Mouse (Mus musculus): Measurements from ENCODE around the gene Hdhd5.

The Hdhd5 gene

GRCm38 (mm10) chr6:120531020-120531965 is at the start of gene Hdhd5:
TSS of gene Hdhd5 (minus strand) at chr6:120531319.
- in situ Hi-C loops (cut with MboI; ENCODE audit: low pct_unique_long_range_greater_than_20kb in 1 of 2, low sequenced_read_pairs in 2 of 2, unreplicated experiment in 1 of 2): no loop called here

GRCm38 (mm10) chr6:120580713-120581015 is 49.5 kb upstream of the Hdhd5 start:
- in situ Hi-C loops (cut with MboI; ENCODE audit: low pct_unique_long_range_greater_than_20kb in 1 of 2, low sequenced_read_pairs in 2 of 2, unreplicated experiment in 1 of 2): no loop called here

- in situ Hi-C loops (cut with MboI; ENCODE audit: low pct_unique_long_range_greater_than_20kb in 1 of 2, low sequenced_read_pairs in 2 of 2, unreplicated experiment in 1 of 2): no loop called here
These were observed 49.0 kb upstream of the Hdhd5 start for GRCm38 (mm10) chr6:120579831-120580712.

DNA sequence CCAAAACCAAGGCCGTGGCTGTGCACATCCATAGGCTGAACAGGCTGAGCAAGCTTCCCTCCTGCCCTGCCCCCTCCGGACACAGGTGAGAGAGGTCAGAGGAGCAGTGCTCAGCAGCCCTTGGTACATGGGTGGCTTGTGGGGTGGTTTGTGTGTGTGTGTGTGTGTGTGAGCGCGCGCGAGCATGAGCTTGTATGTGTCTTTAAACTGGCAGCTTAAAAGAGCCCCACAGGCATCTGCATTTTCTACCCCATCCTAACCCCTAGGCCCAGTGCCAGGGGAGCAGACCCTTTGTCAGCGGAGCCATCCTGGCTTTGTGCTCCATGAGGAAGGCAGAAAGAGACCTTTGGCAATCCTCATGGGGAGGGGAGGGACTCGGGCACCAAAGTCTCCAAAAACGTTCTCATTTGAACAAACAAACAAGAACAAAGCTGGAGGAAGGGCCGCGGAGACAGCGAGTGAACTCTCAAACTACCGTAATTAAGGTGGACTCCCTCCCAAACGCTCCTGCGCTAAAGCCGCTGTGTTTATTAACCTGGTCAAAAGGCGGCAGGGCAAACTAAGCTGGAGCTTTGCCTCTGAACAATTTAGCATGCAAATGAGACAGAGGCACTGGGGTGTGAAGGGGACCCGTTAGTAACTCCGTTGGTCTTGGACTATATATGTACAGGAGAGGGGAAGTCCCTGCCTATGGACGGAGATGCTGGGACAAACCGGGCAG is 48.2 kb upstream of the Hdhd5 start:
- in situ Hi-C loops (cut with MboI; ENCODE audit: low pct_unique_long_range_greater_than_20kb in 1 of 2, low sequenced_read_pairs in 2 of 2, unreplicated experiment in 1 of 2): no loop called here

DNA sequence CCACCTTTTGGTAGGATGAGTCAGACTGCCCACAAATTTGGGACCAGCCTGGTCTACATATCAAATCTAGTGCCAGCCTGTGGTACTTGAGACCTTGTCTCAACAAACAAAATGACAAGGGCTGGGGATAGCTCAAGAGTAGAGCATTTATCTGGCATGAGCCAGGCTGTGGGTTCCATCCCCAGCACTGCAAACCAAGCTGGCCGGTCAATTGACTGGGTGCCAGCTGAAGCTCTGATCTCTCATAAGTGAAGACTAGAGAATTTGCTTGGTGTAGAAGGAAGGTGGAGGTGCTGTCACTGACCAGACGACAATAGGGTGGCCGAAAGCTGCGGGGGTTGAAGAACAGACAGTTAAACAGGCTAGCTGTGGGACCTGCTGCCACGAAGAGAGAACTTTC is 47.4 kb upstream of the Hdhd5 start:
- in situ Hi-C loops (cut with MboI; ENCODE audit: low pct_unique_long_range_greater_than_20kb in 1 of 2, low sequenced_read_pairs in 2 of 2, unreplicated experiment in 1 of 2): no loop called here

GRCm38 (mm10) chr6:120572372-120572771 is 41.3 kb upstream of the Hdhd5 start:
- in situ Hi-C loops (cut with MboI; ENCODE audit: low pct_unique_long_range_greater_than_20kb in 1 of 2, low sequenced_read_pairs in 2 of 2, unreplicated experiment in 1 of 2): no loop called here

GRCm38 (mm10) chr6:120568257-120568656 is 37.1 kb upstream of the Hdhd5 start:
- in situ Hi-C loops (cut with MboI; ENCODE audit: low pct_unique_long_range_greater_than_20kb in 1 of 2, low sequenced_read_pairs in 2 of 2, unreplicated experiment in 1 of 2): no loop called here

DNA sequence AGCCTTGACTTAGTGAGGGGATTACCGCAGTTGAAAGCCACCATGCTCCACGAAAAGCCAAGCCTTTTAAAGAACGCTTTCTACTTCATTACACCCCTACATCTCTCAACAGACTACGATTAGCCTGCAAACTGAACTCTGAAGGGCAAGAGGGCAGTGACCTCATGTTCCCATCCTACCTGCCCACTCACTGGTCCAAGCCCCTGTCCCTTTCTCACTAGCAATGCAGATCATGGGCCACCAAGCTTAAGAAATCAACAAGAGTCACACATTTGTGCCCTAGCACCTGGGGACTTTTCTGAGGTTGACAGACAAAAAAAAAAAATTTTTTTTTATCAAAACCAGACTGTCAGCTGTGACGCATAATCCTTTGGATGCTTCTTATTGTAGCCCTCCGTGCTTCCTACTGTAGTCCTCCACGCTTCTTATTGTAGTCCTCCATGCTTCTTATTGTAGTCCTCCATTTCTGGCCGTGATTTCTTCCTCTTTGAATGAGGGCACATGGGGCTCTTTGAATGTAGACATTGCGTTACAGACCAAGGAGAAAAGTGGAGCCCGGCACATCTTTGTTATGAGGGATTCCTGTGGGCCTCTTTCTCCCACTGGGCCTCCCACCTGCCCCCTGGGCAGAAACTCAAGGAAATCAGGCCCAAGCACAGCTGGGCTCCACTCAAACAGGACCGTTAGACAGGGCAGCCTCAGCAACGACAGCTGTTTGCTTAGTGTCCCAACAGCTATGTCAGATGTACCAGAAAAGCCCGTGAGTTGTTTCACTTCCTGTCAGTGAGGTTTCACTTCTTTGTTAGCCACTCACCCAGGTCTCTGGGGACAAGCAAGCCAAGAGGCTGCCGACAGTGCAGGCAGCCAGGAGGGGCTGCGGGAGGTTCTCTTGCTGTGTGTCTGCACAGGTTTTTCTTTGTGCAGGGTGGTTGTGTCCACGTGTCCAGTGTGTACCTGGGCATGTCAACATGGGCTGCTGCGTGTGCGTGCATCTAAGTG is 36.1 kb upstream of the Hdhd5 start:
- in situ Hi-C loops (cut with MboI; ENCODE audit: low pct_unique_long_range_greater_than_20kb in 1 of 2, low sequenced_read_pairs in 2 of 2, unreplicated experiment in 1 of 2): no loop called here

- in situ Hi-C loops (cut with MboI; ENCODE audit: low pct_unique_long_range_greater_than_20kb in 1 of 2, low sequenced_read_pairs in 2 of 2, unreplicated experiment in 1 of 2): no loop called here
These were observed 25.5 kb upstream of the Hdhd5 start for GRCm38 (mm10) chr6:120556641-120557040.

- in situ Hi-C loops (cut with MboI; ENCODE audit: low pct_unique_long_range_greater_than_20kb in 1 of 2, low sequenced_read_pairs in 2 of 2, unreplicated experiment in 1 of 2): no loop called here
These were observed 25.0 kb upstream of the Hdhd5 start for GRCm38 (mm10) chr6:120555983-120556567.

DNA sequence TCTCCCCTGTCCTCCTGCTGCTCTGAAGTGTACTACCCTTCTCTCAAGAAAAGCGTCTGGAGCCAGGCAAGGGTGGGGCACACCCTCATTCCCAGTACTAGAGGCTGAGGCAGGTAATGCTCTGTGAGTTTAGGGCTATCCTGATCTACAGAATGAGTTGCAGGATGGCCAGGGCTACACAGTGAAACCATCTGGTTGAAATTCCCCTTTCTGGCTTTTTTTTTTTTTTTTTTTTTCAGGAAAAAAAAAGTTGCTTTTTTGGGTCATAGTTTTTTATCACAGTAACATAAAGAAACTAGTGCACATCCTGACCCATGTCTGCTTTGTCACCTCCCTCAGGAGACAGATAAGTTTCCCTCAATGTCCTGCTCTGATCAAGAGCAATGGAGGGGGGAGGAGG is 24.0 kb upstream of the Hdhd5 start:
- in situ Hi-C loops (cut with MboI; ENCODE audit: low pct_unique_long_range_greater_than_20kb in 1 of 2, low sequenced_read_pairs in 2 of 2, unreplicated experiment in 1 of 2): no loop called here

DNA sequence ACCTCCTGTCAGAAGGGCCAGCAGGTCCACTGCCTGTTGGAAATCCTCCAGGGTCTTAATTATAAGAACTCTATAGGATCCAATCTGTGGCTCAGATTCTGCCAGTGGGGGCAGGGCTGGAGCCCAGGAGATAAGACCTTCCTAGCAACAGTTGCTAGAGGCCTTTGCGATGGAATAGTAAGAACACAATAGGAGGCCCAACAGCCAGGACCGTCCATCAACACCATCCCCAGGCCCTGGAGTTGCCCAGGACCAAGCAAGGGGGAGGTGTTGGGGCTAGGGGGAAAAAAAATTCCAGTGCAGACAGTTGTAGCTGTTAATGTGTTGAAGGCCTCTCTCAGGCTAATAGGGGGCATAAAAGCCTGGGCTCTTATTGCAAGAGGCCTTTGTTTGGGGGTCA is 19.1 kb upstream of the Hdhd5 start:
- in situ Hi-C loops (cut with MboI; ENCODE audit: low pct_unique_long_range_greater_than_20kb in 1 of 2, low sequenced_read_pairs in 2 of 2, unreplicated experiment in 1 of 2): no loop called here

GRCm38 (mm10) chr6:120548581-120548980 is 17.5 kb upstream of the Hdhd5 start:
- in situ Hi-C loops (cut with MboI; ENCODE audit: low pct_unique_long_range_greater_than_20kb in 1 of 2, low sequenced_read_pairs in 2 of 2, unreplicated experiment in 1 of 2): no loop called here

- in situ Hi-C loops (cut with MboI; ENCODE audit: low pct_unique_long_range_greater_than_20kb in 1 of 2, low sequenced_read_pairs in 2 of 2, unreplicated experiment in 1 of 2): no loop called here
These were observed 15.9 kb upstream of the Hdhd5 start for GRCm38 (mm10) chr6:120546973-120547372.

DNA sequence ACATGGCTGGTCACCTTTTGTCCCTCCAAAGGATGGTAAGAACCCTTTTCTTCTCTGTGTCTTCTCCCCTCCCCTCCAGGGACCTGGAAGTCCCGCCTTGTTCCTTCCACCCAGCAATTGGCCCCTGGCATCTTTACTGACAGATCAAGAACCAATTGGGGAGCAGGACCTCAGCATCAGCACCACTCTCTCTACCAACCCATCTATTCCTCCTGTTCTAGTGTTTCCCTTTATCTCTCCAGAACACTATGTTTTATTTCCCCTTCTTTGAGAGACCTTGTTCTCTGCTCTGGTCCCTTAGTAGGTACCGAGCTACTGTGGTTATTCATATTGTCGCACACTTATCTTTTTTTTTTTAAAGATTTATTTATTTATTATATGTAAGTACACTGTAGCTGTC is 15.2 kb upstream of the Hdhd5 start:
- in situ Hi-C loops (cut with MboI; ENCODE audit: low pct_unique_long_range_greater_than_20kb in 1 of 2, low sequenced_read_pairs in 2 of 2, unreplicated experiment in 1 of 2): no loop called here

DNA sequence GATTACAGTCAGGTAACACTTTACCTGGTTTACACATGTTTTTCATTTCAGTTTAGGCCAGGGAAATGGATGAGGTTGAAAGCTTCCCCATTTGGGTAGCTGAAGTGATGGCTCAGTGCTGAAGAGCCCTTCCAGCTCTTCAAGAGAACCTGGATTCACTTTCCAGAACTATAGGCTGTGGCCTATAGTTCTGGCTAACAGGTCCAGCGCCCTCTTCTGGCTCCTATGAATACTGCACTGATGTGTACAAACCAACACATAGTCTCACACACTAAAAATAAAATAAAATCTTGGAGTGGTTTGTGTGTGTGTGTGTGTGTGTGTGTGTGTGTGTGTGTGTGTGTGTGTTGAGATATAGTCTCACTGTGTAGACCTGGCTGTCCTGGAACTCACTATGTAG is 10.9 kb upstream of the Hdhd5 start:
- in situ Hi-C loops (cut with MboI; ENCODE audit: low pct_unique_long_range_greater_than_20kb in 1 of 2, low sequenced_read_pairs in 2 of 2, unreplicated experiment in 1 of 2): no loop called here

- in situ Hi-C loops (cut with MboI; ENCODE audit: low pct_unique_long_range_greater_than_20kb in 1 of 2, low sequenced_read_pairs in 2 of 2, unreplicated experiment in 1 of 2): no loop called here
These were observed 10.3 kb upstream of the Hdhd5 start for GRCm38 (mm10) chr6:120541386-120541785.
